Mouse (Mus musculus): ENCODE results near the gene Bcl11b. TPM values are rescaled to one million over a fixed set of nuclear protein-coding genes. Genes with fewer than 3 reads are reported as not detected.

The Bcl11b gene
- total RNA-seq, 1 experiment from 2014 or later: 7.3 TPM

GRCm38 (mm10) chr12:107876237-107876636, 127.2 kb downstream of the Bcl11b start:
- no peak for ATAC-seq (ENCODE audit: extremely low read depth, insufficient number of reproducible peaks, low FRiP score, poor library complexity, severe bottlenecking)

- no peak for ATAC-seq (ENCODE audit: extremely low read depth, insufficient number of reproducible peaks, low FRiP score, poor library complexity, severe bottlenecking)
Measured at GRCm38 (mm10) chr12:107874467-107875142, 128.8 kb downstream of the Bcl11b start.

GRCm38 (mm10) chr12:107869526-107870050, 133.8 kb downstream of the Bcl11b start:
- ATAC-seq (ENCODE audit: extremely low read depth, insufficient number of reproducible peaks, low FRiP score, poor library complexity, severe bottlenecking): no peak

GRCm38 (mm10) chr12:107868291-107868690, 135.1 kb downstream of the Bcl11b start:
- no peak for ATAC-seq (ENCODE audit: extremely low read depth, insufficient number of reproducible peaks, low FRiP score, poor library complexity, severe bottlenecking)

Other genes with a start within 250 kb of the Bcl11b start
- 89.0 and 91.4 TPM in 2 replicates for gene Setd3, start 175.7 kb upstream of the Bcl11b start, total RNA-seq (2017)
- gene Ccnk, start 176.0 kb upstream of the Bcl11b start, total RNA-seq (2017): 26.4 and 33.0 TPM in 2 replicates

All from neutrophil, adult 5-6 weeks (primary cell).